Mouse (Mus musculus) erythroblast, embryonic 14.5 days (primary cell): ENCODE results near the gene Ctso. TPM values are rescaled to one million over a fixed set of nuclear protein-coding genes. Genes with fewer than 3 reads are reported as not detected.

ENCODE experiments used
- H3K27me3 ChIP-seq: 2 replicates; pipeline ENCODE4 v1.6.1; 2012; ENCODE audit warnings: inconsistent platforms; ENCODE audit not compliant: control insufficient read depth
- H3K36me3 ChIP-seq: 2 replicates; pipeline ENCODE4 v1.6.1; 2012; ENCODE audit warnings: mild to moderate bottlenecking, inconsistent platforms; ENCODE audit not compliant: control insufficient read depth
- H3K4me1 ChIP-seq: 2 replicates; pipeline ENCODE4 v1.6.1; 2012; ENCODE audit warnings: inconsistent platforms; ENCODE audit not compliant: control insufficient read depth
- H3K4me3 ChIP-seq: replicated peaks from 2 replicates; pipeline ENCODE3; 2012; ENCODE audit warnings: moderate library complexity, mild to moderate bottlenecking, inconsistent platforms
- H3K9me3 ChIP-seq: 2 replicates; pipeline ENCODE4 v1.6.1; 2012; ENCODE audit warnings: low read length, inconsistent platforms, mixed read lengths; ENCODE audit not compliant: control insufficient read depth
- GATA1 ChIP-seq: IDR thresholded peaks from 2 replicates; pipeline ENCODE4 v1.6.1; 2012; ENCODE audit warnings: low read length, inconsistent platforms, mixed read lengths
- TAL1 ChIP-seq: IDR thresholded peaks from 3 replicates; pipeline ENCODE4 v1.6.1; 2012; ENCODE audit warnings: low read length, inconsistent platforms, mixed read lengths
- polyA plus RNA-seq: library from polyadenylated mRNA; stranded (reverse); fragments of >175 nt; gene quantifications from 2 replicates; pipeline ENCODE4 v1.2.3, GENCODE M21; 2012

Gene Ctso
- polyA plus RNA-seq, 1 experiment, result 0.14 TPM

DNA sequence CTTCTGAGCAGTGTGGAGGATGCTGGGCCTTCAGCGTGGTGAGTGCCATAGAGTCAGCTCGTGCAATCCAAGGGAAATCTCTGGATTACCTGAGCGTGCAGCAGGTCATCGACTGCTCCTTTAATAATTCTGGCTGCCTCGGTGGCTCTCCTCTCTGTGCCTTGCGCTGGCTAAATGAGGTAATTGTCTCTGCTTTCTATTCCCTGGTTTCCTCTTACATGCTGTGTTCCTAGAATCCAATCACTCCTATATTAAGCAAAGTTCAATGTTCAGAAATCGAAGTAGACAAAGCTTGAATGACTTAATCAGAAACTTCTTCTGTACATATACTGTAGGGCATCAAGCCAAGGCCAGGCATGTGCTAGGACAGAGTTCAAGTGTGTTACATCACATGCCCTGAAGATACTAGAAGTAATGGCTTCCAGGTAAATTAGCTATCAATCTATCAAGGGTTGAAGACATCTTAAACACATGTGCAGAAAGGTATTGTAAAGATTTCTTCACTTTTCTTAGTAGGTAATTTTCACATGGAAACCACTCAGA, 12.5 kb downstream of the Ctso start:
- no peaks in the 10 kb centered on the region for H3K36me3 ChIP-seq
- TF ChIP-seq GATA1, result no peak
- TF ChIP-seq TAL1, result no peak
- H3K4me1 ChIP-seq, result no peaks in the 10 kb centered on the region
- no peak overlapping the region for H3K4me3 ChIP-seq
- H3K27me3 ChIP-seq, result no peaks in the 10 kb centered on the region
- H3K9me3 ChIP-seq, result no peaks in the 10 kb centered on the region

DNA sequence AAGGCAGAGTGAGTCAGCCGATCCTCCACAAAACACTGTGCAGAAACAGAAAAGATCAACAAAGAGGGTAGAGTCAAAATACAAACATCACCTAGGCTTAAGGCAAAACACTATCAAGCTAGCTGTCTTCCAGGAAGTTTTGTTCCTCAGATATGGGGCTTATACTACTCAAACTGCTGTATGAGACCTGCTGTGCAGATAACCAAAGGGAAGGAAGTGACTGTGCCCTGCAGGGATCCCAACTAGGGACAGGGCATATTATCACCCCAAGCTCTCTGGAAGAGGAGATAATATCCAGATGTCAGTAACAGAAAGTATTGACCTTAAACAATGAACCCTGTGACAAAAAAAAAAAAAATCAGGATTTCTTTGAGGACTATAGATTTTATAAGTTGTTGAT, 16.6 kb downstream of the Ctso start:
- TF ChIP-seq GATA1 (no peak), TAL1 (no peak)
- H3K9me3 ChIP-seq, result no peaks in the 10 kb centered on the region
- H3K36me3 ChIP-seq, result no peaks in the 10 kb centered on the region
- H3K4me1 ChIP-seq, result no peaks in the 10 kb centered on the region
- H3K4me3 ChIP-seq, result no peak overlapping the region
- no peaks in the 10 kb centered on the region for H3K27me3 ChIP-seq

DNA sequence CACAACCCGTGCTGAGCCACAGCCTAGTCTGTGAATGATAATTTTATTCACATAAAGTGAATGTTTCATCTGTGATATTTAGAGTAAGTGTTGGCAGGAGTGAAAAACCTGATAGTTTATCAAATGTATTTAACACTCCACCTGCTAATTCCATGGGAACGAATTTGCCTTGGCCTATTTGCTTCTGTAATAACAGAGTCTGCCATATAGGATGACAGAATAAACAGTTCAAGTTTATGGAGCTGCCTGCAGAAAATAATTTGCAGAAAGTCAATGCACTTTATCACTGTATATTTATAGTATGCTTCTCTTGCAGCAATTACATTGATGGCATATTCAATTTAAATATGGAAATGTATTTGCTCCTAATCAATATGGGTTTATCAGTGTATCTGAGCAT, 19.4 kb downstream of the Ctso start:
- Histone ChIP-seq H3K4me3 (no peak overlapping the region), H3K36me3 (no peaks in the 10 kb centered on the region), H3K27me3 (no peaks in the 10 kb centered on the region), H3K4me1 (no peaks in the 10 kb centered on the region), H3K9me3 (no peaks in the 10 kb centered on the region)
- no peak for TF ChIP-seq TAL1
- TF ChIP-seq GATA1, result no peak

DNA sequence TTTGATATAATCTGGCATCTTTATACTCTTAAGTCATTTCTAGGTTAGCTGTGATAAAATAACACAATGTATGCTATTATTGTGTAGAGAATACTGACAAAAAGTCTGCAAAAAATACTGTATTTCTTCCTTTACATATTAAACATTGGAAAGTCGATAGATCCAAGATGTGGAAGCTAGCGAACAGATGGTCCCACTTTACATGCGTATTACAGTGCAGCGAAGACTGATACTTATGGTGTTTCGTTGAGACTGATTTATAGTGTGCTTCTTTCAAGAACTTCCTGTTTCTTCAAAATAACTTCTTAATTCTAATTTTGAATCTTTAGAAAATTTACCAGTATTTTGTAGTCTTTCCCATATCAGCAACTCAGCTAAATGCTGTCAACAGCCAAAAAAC, 25.1 kb downstream of the Ctso start:
- H3K9me3 ChIP-seq, result no peaks in the 10 kb centered on the region
- H3K27me3 ChIP-seq, result no peaks in the 10 kb centered on the region
- TF ChIP-seq GATA1 (no peak), TAL1 (no peak)
- no peaks in the 10 kb centered on the region for H3K36me3 ChIP-seq
- no peaks in the 10 kb centered on the region for H3K4me1 ChIP-seq
- no peak overlapping the region for H3K4me3 ChIP-seq

DNA sequence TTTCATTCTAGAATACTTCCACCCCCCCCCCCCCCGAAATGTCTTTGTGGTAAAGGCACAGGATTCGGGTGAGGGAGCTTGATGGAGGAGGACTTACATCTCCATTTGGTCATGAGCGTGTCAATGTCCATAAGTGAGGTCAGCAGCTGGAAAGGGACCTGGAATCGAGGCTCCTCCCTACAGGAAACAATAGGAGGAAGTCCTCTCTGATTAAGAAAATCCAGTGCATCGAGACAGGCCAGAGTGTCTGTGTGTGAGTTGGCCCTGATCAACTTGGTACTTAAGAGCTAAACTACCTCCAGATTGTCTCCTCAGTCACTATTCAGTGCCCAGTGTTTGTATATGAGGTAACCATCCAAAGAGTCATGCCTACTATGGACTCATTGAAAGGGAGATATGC, 28.9 kb downstream of the Ctso start:
- TF ChIP-seq TAL1 (no peak), GATA1 (no peak)
- Histone ChIP-seq H3K9me3 (no peaks in the 10 kb centered on the region), H3K36me3 (no peaks in the 10 kb centered on the region)

DNA sequence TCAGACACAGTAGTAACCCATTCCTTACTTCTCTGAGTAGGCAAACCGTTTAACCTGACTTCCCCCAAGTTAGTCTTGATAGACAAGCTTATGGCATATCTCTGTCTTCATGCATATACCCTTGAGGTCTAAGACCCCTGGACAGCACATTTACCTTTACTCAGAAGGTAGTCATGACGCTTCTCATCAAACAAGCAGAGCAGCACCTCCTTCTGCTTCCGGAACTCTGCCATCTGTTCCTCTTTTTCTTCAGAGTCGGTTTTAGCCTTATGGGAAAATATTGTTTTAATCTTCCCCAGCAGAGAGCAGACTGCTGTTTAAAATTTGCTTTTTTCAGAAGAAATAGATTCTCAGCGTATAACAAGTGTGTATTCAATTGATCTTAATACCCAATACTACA, 31.4 kb downstream of the Ctso start:
- H3K4me1 ChIP-seq, result no peaks in the 10 kb centered on the region
- no peaks in the 10 kb centered on the region for H3K9me3 ChIP-seq
- H3K36me3 ChIP-seq, result no peaks in the 10 kb centered on the region
- no peaks in the 10 kb centered on the region for H3K27me3 ChIP-seq
- H3K4me3 ChIP-seq, result no peak overlapping the region
- no peak for TF ChIP-seq TAL1
- no peak for TF ChIP-seq GATA1

More for the DNA sequence above, 28.9 kb downstream of the Ctso start:
- H3K4me3 ChIP-seq, result no peak overlapping the region
- H3K27me3 ChIP-seq, result no peaks in the 10 kb centered on the region
- H3K4me1 ChIP-seq, result no peaks in the 10 kb centered on the region

DNA sequence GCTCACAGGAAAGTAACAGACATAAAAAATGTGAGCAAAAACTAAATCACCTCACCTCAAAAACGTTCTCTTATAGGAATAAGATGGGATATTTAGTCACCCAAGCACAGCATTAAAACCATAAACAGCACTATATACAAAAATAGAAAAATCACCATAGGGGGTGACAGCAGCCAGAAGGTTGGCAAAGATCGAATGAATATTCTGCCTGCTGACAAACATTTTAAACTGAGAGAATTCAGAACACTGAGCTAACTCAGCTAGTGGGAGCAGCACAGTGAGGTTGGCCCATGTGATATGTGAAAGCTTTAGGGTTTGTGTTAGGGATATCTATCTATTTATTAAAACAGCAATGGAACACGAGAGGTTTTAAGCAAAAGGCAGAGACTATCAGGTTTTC, 32.2 kb downstream of the Ctso start:
- Histone ChIP-seq H3K27me3 (no peaks in the 10 kb centered on the region), H3K4me1 (no peaks in the 10 kb centered on the region)
- TF ChIP-seq GATA1 (no peak), TAL1 (no peak)

GRCm38 (mm10) chr3:81975607-81976006, 43.2 kb downstream of the Ctso start:
- no peak for TF ChIP-seq GATA1
- no peak for TF ChIP-seq TAL1
- H3K27me3 ChIP-seq, result no peaks in the 10 kb centered on the region
- H3K4me3 ChIP-seq, result no peak overlapping the region

More for the DNA sequence above, 32.2 kb downstream of the Ctso start:
- H3K9me3 ChIP-seq, result no peaks in the 10 kb centered on the region
- H3K4me3 ChIP-seq, result no peak overlapping the region
- no peaks in the 10 kb centered on the region for H3K36me3 ChIP-seq

DNA sequence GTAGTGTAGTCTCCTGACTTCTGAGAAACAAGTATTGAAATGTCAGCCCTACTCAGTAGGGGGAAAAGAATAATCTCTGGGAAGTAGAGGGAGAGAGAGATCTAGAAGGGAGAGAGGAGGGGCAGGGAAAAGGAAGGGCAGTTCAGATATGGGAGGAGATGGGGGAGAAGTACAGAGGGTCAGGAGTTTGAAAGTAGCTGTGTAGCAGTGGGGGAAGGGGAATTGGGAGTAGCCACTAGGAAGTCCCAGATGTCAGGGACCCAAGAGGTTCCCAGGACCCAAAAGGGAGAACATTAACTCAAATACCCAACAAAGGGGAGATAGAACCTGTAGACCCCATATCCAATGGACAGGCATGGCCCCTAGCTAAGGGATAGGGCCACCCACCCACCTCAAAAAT, 43.7 kb downstream of the Ctso start, which contains the start of gene Tdo2:
TSS of gene Tdo2 (minus strand) at position 101 of the 400 bp plus-strand sequence.
- no peak within 1 kb of the TSS for H3K4me3 ChIP-seq
- no peak for TF ChIP-seq TAL1
- H3K4me1 ChIP-seq, result no peaks in the 10 kb centered on the region
- no peaks in the 10 kb centered on the region for H3K27me3 ChIP-seq
- no peaks in the 10 kb centered on the region for H3K9me3 ChIP-seq
- no peaks in the 10 kb centered on the region for H3K36me3 ChIP-seq

More at GRCm38 (mm10) chr3:81975607-81976006, 43.2 kb downstream of the Ctso start:
- Histone ChIP-seq H3K4me1 (no peaks in the 10 kb centered on the region), H3K36me3 (no peaks in the 10 kb centered on the region), H3K9me3 (no peaks in the 10 kb centered on the region)

DNA sequence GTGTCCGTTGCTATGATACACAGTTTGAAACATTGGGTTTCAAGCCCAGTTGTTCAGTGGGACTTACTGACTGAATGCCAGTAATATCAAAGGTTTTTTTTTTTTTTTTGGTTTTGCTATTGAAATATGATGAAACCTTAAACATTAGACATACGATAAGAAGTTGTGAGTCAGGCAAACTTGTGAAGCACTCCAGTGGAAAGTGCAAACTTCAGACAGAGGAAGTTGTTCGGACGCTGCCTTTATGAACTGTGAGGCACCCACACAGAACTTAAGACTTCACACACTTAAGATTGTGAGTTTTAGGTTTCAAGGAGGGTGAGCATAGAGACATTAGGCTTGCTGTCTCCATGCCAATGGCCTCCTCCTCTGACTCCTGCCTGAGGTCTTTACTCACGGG, 49.2 kb downstream of the Ctso start:
- no peaks in the 10 kb centered on the region for H3K4me1 ChIP-seq
- H3K9me3 ChIP-seq, result no peaks in the 10 kb centered on the region
- no peaks in the 10 kb centered on the region for H3K27me3 ChIP-seq
- H3K4me3 ChIP-seq, result no peak overlapping the region
- TF ChIP-seq TAL1 (no peak), GATA1 (no peak)
- no peaks in the 10 kb centered on the region for H3K36me3 ChIP-seq
